Mouse (Mus musculus): ENCODE measurements around the gene Saysd1. TPM values are rescaled to one million over a fixed set of nuclear protein-coding genes. Genes with fewer than 3 reads are reported as not detected.
"Not testable (repeated sequence)": the region's sequence is repeated elsewhere in the genome, so short reads cannot be mapped to it uniquely, and the experiment has no call there.

Gene Saysd1
- polyA plus RNA-seq, 2 experiments: 1.9 to 4.1 TPM

DNA sequence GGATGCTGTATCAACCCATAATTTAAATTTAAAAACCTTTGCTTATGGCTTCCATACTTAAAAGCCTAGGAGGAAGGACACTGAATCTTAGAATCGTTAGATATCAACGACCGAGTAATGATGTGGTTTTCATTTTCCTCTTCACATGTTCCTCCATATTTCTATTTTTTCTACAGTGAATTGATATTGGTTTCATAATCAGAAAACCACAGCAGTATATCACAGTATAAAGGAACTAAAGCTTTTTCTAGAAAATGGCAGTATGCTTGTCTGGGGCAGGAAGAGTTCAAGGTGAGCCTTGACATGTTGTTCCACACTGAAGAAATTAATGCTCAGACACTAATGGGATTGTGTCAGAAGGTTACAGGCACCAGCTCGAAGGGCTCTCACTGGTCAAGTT is 97.4 kb downstream of the Saysd1 start:
- DNase-seq (ENCODE audit: low read depth in 3 of 3, low spot score in 3 of 3) (no peak), ATAC-seq (ENCODE audit: insufficient read depth) (no peak)
- Histone ChIP-seq H3K9ac (replicated peaks) (no peak overlapping the region), H3K4me2 (ENCODE audit: low read depth) (no peak overlapping the region), H3K27ac (no peak overlapping the region), H3K4me1 (replicated peaks; ENCODE audit: control insufficient read depth in 2 of 2, insufficient read depth in 2 of 2, low read length in 1 of 2) (no peaks in the 10 kb centered on the region), H3K36me3 (replicated peaks; ENCODE audit: control insufficient read depth, insufficient read depth, low read depth) (no peaks in the 10 kb centered on the region), H3K9me3 (ENCODE audit: control insufficient read depth, low read length) (no peaks in the 10 kb centered on the region), H3K4me3 (ENCODE audit: insufficient read depth in 1 of 2, low read depth in 2 of 2, low read length in 2 of 2) (no peak overlapping the region), H3K27me3 (ENCODE audit: control insufficient read depth, insufficient read depth, low read length) (no peaks in the 10 kb centered on the region)
- TF ChIP-seq CTCF (IDR thresholded peaks at IDR 0.05; ENCODE audit: low read depth) (no peak), EP300 (IDR thresholded peaks at IDR 0.05; ENCODE audit: low read depth) (no peak)
- 57% methylated on average over 4 of the region's 4 CpGs for WGBS (ENCODE audit: insufficient replicate concordance)

DNA sequence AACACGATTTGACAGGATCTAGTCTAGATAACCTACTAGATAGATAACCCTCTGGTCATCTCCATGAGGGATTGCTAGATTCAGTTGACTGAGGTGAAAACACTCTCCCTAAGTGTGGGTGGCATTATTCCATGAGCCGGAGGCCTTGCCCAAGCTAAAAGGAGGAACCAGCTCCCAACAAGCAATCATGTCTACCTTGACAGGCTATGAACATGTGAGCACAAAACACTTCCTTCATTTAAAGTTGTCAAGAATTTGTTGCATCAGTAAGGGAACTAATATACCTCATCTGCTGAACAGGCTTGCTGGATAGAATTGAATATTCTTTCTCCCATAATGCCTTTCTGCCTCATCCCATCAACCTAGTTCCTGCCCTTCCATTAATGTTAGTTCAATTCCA is 98.5 kb downstream of the Saysd1 start:
- H3K4me2 ChIP-seq (ENCODE audit: low read depth): no peak overlapping the region
- H3K36me3 ChIP-seq (replicated peaks; ENCODE audit: control insufficient read depth, insufficient read depth, low read depth): no peaks in the 10 kb centered on the region
- no peak overlapping the region for H3K27ac ChIP-seq
- H3K4me1 ChIP-seq (replicated peaks; ENCODE audit: control insufficient read depth in 2 of 2, insufficient read depth in 2 of 2, low read length in 1 of 2): no peaks in the 10 kb centered on the region
- H3K9ac ChIP-seq (replicated peaks): no peak overlapping the region
- TF ChIP-seq EP300 (IDR thresholded peaks at IDR 0.05; ENCODE audit: low read depth): no peak
- TF ChIP-seq CTCF (IDR thresholded peaks at IDR 0.05; ENCODE audit: low read depth): no peak
- WGBS (ENCODE audit: insufficient replicate concordance): 61% methylated on average over 2 of the region's 2 CpGs
- no peaks in the 10 kb centered on the region for H3K9me3 ChIP-seq (ENCODE audit: control insufficient read depth, low read length)
- ATAC-seq (ENCODE audit: insufficient read depth) (no peak), DNase-seq (ENCODE audit: low read depth in 3 of 3, low spot score in 3 of 3) (no peak)
- H3K27me3 ChIP-seq (ENCODE audit: control insufficient read depth, insufficient read depth, low read length): no peaks in the 10 kb centered on the region
- H3K4me3 ChIP-seq (ENCODE audit: insufficient read depth in 1 of 2, low read depth in 2 of 2, low read length in 2 of 2): no peak overlapping the region

- H3K9ac ChIP-seq (replicated peaks): no peak overlapping the region
- no peaks in the 10 kb centered on the region for H3K4me1 ChIP-seq (replicated peaks; ENCODE audit: control insufficient read depth in 2 of 2, insufficient read depth in 2 of 2, low read length in 1 of 2)
- H3K27me3 ChIP-seq (ENCODE audit: control insufficient read depth, insufficient read depth, low read length): no peaks in the 10 kb centered on the region
- H3K27ac ChIP-seq: no peak overlapping the region
- no peaks in the 10 kb centered on the region for H3K36me3 ChIP-seq (replicated peaks; ENCODE audit: control insufficient read depth, insufficient read depth, low read depth)
- ATAC-seq (ENCODE audit: insufficient read depth): no peak
- TF ChIP-seq CTCF (IDR thresholded peaks at IDR 0.05; ENCODE audit: low read depth) (no peak), EP300 (IDR thresholded peaks at IDR 0.05; ENCODE audit: low read depth) (no peak)
- no peak overlapping the region for H3K4me2 ChIP-seq (ENCODE audit: low read depth)
- no peak for DNase-seq (ENCODE audit: low read depth in 3 of 3, low spot score in 3 of 3)
- H3K9me3 ChIP-seq (ENCODE audit: control insufficient read depth, low read length): no peaks in the 10 kb centered on the region
- H3K4me3 ChIP-seq (ENCODE audit: insufficient read depth in 1 of 2, low read depth in 2 of 2, low read length in 2 of 2): no peak overlapping the region
- WGBS (ENCODE audit: insufficient replicate concordance): 25% methylated on average over 2 of the region's 3 CpGs
These were observed 105.6 kb downstream of the Saysd1 start for GRCm38 (mm10) chr14:20032738-20033116.

- no peaks in the 10 kb centered on the region for H3K4me1 ChIP-seq (replicated peaks; ENCODE audit: control insufficient read depth in 2 of 2, insufficient read depth in 2 of 2, low read length in 1 of 2)
- DNase-seq (ENCODE audit: low read depth in 3 of 3, low spot score in 3 of 3) (no peak), ATAC-seq (ENCODE audit: insufficient read depth) (no peak)
- no peak overlapping the region for H3K27ac ChIP-seq
- no peaks in the 10 kb centered on the region for H3K27me3 ChIP-seq (ENCODE audit: control insufficient read depth, insufficient read depth, low read length)
- no peak overlapping the region for H3K4me2 ChIP-seq (ENCODE audit: low read depth)
- no peak overlapping the region for H3K9ac ChIP-seq (replicated peaks)
- no peak overlapping the region for H3K4me3 ChIP-seq (ENCODE audit: insufficient read depth in 1 of 2, low read depth in 2 of 2, low read length in 2 of 2)
- no peaks in the 10 kb centered on the region for H3K36me3 ChIP-seq (replicated peaks; ENCODE audit: control insufficient read depth, insufficient read depth, low read depth)
- WGBS (ENCODE audit: insufficient replicate concordance): 65% methylated on average over 19 of the region's 19 CpGs
- H3K9me3 ChIP-seq (ENCODE audit: control insufficient read depth, low read length): no peaks in the 10 kb centered on the region
- no peak for TF ChIP-seq EP300 (IDR thresholded peaks at IDR 0.05; ENCODE audit: low read depth)
- TF ChIP-seq CTCF (IDR thresholded peaks at IDR 0.05; ENCODE audit: low read depth): no peak
These were observed 106.2 kb downstream of the Saysd1 start for GRCm38 (mm10) chr14:20032016-20032737.

DNA sequence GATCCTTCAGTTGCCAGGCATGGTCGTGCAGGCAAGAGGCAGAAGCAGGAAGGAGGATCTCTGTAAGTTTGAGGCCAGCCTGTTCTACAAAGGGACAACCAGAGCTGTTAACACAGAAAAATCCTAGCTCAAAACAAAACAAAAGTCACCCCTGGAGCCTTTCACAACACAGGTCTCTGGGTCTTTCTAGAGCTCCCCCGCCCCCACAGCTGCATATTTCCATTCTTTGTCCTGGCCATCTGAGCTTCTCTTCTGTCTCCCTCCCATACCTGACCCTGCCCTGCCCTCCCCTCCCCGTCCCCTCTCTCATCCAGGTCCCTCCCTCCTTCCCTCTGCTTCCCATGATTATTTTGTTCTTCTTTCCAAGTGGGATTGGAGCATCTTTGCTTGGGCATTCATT is 108.7 kb downstream of the Saysd1 start:
- Histone ChIP-seq H3K27me3 (ENCODE audit: control insufficient read depth, insufficient read depth, low read length) (no peaks in the 10 kb centered on the region), H3K4me2 (ENCODE audit: low read depth) (no peak overlapping the region), H3K27ac (no peak overlapping the region), H3K4me1 (replicated peaks; ENCODE audit: control insufficient read depth in 2 of 2, insufficient read depth in 2 of 2, low read length in 1 of 2) (peaks cover 0 to 5% of the 10 kb centered on the region in 2 experiments; a peak in 2 of 4 replicates), H3K9me3 (ENCODE audit: control insufficient read depth, low read length) (no peaks in the 10 kb centered on the region), H3K36me3 (replicated peaks; ENCODE audit: control insufficient read depth, insufficient read depth, low read depth) (no peaks in the 10 kb centered on the region), H3K9ac (replicated peaks) (no peak overlapping the region), H3K4me3 (ENCODE audit: insufficient read depth in 1 of 2, low read depth in 2 of 2, low read length in 2 of 2) (no peak overlapping the region)
- no peak for TF ChIP-seq EP300 (IDR thresholded peaks at IDR 0.05; ENCODE audit: low read depth)
- TF ChIP-seq CTCF (IDR thresholded peaks at IDR 0.05; ENCODE audit: low read depth): no peak
- DNase-seq (ENCODE audit: low read depth in 3 of 3, low spot score in 3 of 3): no peak
- 34% methylated on average over 3 of the region's 3 CpGs for WGBS (ENCODE audit: insufficient replicate concordance)
- ATAC-seq (ENCODE audit: insufficient read depth): no peak

DNA sequence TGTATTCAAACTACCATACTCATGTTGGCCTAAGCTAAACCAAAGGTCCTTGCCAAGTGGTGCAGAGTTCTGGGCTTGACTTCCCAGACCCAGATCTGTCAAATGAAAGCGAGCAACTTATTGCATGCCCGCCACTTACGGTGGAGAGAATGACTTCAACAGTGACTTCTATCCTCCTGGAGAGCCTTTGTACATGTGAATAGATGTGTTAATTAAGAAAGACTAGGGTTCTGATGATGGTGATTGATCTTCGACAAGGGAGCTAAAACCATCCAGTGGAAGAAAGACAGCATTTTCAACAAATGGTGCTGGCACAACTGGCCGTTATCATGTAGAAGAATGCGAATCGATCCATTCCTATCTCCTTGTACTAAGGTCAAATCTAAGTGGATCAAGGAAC is 110.9 kb downstream of the Saysd1 start:
- not testable (repeated sequence) for H3K27me3 ChIP-seq (ENCODE audit: control insufficient read depth, insufficient read depth, low read length); H3K4me3 ChIP-seq (ENCODE audit: insufficient read depth in 1 of 2, low read depth in 2 of 2, low read length in 2 of 2); H3K9me3 ChIP-seq (ENCODE audit: control insufficient read depth, low read length); H3K9ac ChIP-seq (replicated peaks); H3K4me1 ChIP-seq (replicated peaks; ENCODE audit: control insufficient read depth in 2 of 2, insufficient read depth in 2 of 2, low read length in 1 of 2); ATAC-seq (ENCODE audit: insufficient read depth); DNase-seq (ENCODE audit: low read depth in 3 of 3, low spot score in 3 of 3); H3K27ac ChIP-seq; H3K36me3 ChIP-seq (replicated peaks; ENCODE audit: control insufficient read depth, insufficient read depth, low read depth); H3K4me2 ChIP-seq (ENCODE audit: low read depth)
- WGBS (ENCODE audit: insufficient replicate concordance): 76% methylated on average over 7 of the region's 7 CpGs
